8 mouse cellular contexts compared by ENCODE assay signal in the genomic region with DNA sequence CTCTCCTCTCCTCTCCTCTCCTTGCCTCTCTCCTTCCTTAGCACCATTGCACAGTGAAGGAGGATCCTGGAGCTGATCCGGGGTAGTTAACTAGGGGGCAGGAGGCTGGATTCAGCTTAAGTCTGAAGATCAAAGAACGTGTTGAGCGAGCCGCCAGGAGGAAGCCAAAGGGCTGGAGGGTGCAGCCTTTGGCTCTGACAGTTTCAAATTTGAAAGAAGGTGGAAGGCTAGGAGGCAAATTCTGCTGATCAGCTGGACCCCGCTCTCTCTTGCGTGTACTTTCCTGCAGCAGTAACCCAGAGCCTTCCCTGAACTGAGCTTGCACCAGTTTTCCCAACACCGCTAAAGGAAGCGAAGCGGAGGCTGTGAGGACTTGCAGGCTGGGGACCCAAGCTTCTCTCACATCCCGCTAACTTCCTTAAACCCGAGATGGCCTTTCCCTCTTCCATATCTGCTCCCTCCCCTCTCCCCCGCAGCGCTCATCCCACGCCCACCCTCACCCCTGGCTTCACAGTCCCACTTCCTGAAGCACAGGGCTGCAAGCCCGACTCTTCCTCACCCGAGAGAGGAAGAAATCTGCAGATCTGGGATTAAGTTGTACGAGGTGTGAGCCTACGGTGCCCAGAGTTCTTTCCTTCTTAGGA. TPM values are rescaled to one million over a fixed set of nuclear protein-coding genes. Genes with fewer than 3 reads are reported as not detected.
DNase-seq lines count a peak whose midpoint lies in the region; ATAC-seq and TF ChIP-seq lines count a peak whose summit lies in the region.
"Had no signal": no experiment of that assay in that cellular context is flagged by ENCODE, and none has a peak within 500 bp of the region (broad histone marks: within the 10 kb centered on the region; RNA-seq: fewer than 3 reads in every experiment).

No protein-coding gene starts in this region.

- WGBS in heart, embryonic 11.5 days (ENCODE audit: insufficient replicate concordance): 1% methylated on average over 18 of the region's 18 CpGs
- WGBS in liver, adult 2 months: 2% methylated on average over 18 of the region's 18 CpGs
- 2% methylated on average over 18 of the region's 18 CpGs for WGBS in cerebellum, adult 2 months

- H3K27me3 ChIP-seq in heart, embryonic 11.5 days (ENCODE audit: control insufficient read depth, insufficient read depth, low read length): peaks cover 38% of the 10 kb centered on the region
- H3K27me3 ChIP-seq in liver, adult 2 months (ENCODE audit: control insufficient read depth, insufficient read depth, low read length): peaks cover 22% of the 10 kb centered on the region; the same call in 1 of the 2 replicates
- peaks cover 8% of the 10 kb centered on the region; the same call in 1 of the 2 replicates for H3K27me3 ChIP-seq in cerebellum, adult 2 months (ENCODE audit: control insufficient read depth, insufficient read depth, low read length)

- H3K9ac ChIP-seq in heart, embryonic 11.5 days (ENCODE audit: low read depth, low read length): peak overlapping the region; percentile 6; the same call in 1 of the 2 replicates
- H3K9ac ChIP-seq in liver, adult 2 months (ENCODE audit: low read depth, low read length): no peak overlapping the region

- peak overlapping the region; percentile 12 for H3K27ac ChIP-seq in heart, embryonic 11.5 days (ENCODE audit: low read depth, low read length)
- H3K27ac ChIP-seq in liver, adult 2 months (replicated peaks; ENCODE audit: insufficient read depth, low read depth, low read length): 0 out of 2 replicates have a peak overlapping the region, but pooled peaks have one; percentile 19
- H3K27ac ChIP-seq in cerebellum, adult 2 months (ENCODE audit: insufficient read depth, low read length): no peak overlapping the region

- ATAC-seq in heart, embryonic 11.5 days (replicated peaks; ENCODE audit: insufficient number of reproducible peaks, low FRiP score, low TSS enrichment): no peak; the same call in 1 of the 2 replicates

- peak; percentile 22 for DNase-seq in urinary bladder, postnatal 14 days (ENCODE audit: low spot score)
- DNase-seq in urinary bladder, postnatal 36 days (ENCODE audit: low spot score in 2 of 2): no peak
- DNase-seq in liver, adult 2 months (ENCODE audit: extremely low read depth, low read depth, low spot score): no peak
- DNase-seq in thymus, postnatal 14 days: no peak
- DNase-seq in cerebellum, adult 2 months: no peak
- no peak for DNase-seq in thymus, postnatal 4 days
- DNase-seq: adrenal gland, postnatal 25 days had no signal

- H3K4me2 ChIP-seq in heart, embryonic 11.5 days: peak overlapping the region; percentile 73

- peak overlapping the region; percentile 37 for H3K4me3 ChIP-seq in heart, embryonic 11.5 days (ENCODE audit: low read depth, low read length)
- H3K4me3 ChIP-seq in liver, adult 2 months (ENCODE audit: insufficient read depth, low read depth, low read length): no peak overlapping the region
- no peak overlapping the region for H3K4me3 ChIP-seq in cerebellum, adult 2 months (replicated peaks; ENCODE audit: insufficient read depth, low read depth, low read length)

- H3K4me1 ChIP-seq in heart, embryonic 11.5 days (ENCODE audit: control insufficient read depth, insufficient read depth, low read length): peaks cover 7% of the 10 kb centered on the region; the same call in 1 of the 2 replicates
- no peaks in the 10 kb centered on the region for H3K4me1 ChIP-seq in liver, adult 2 months (ENCODE audit: control insufficient read depth, insufficient read depth, low read length)
- H3K4me1 ChIP-seq in cerebellum, adult 2 months (ENCODE audit: control insufficient read depth, insufficient read depth, low read length): no peaks in the 10 kb centered on the region

- no peaks in the 10 kb centered on the region for H3K79me2 ChIP-seq in liver, adult 2 months (ENCODE audit: control insufficient read depth, insufficient read depth, low read length)

- no peaks in the 10 kb centered on the region for H3K9me3 ChIP-seq in heart, embryonic 11.5 days (replicated peaks; ENCODE audit: control insufficient read depth, low read length)

- TF ChIP-seq POLR2A in liver, adult 2 months (IDR thresholded peaks at IDR 0.05; ENCODE audit: extremely low read depth, insufficient read depth, low read length): no peak
- TF ChIP-seq POLR2A in cerebellum, adult 2 months (IDR thresholded peaks at IDR 0.05; ENCODE audit: borderline replicate concordance, insufficient read depth, low read length): no peak

- TF ChIP-seq CTCF in liver, adult 2 months (IDR thresholded peaks at IDR 0.05; ENCODE audit: low read depth, low read length): no peak
- TF ChIP-seq CTCF in cerebellum, adult 2 months (IDR thresholded peaks at IDR 0.05; ENCODE audit: borderline replicate concordance, insufficient read depth, low read depth, low read length): no peak

- no peaks in the 10 kb centered on the region for H3K36me3 ChIP-seq in heart, embryonic 11.5 days (ENCODE audit: control insufficient read depth, insufficient read depth, low read length)
- H3K36me3 ChIP-seq in liver, adult 2 months (ENCODE audit: control insufficient read depth, insufficient read depth, low read length): no peaks in the 10 kb centered on the region

RNA-seq across cellular contexts. Expression of gene Tcf21, which starts 6.5 kb away (rescaled TPM):
- 81.8 and 84.8 TPM in 2 replicates for polyA plus RNA-seq in heart, embryonic 11.5 days (2014; fragmentation: Nextera tagmentation; extraction: Ambion mirVana)
- 2.7 and 4.7 TPM in 2 replicates for total RNA-seq in liver, adult 2 months (2014; rRNA removed)
- 11.6 and 13.6 TPM in 2 replicates for polyA plus RNA-seq in liver, adult 2 months (2012; rRNA removed)
- polyA plus RNA-seq in cerebellum, adult 2 months (2012; rRNA removed): 0.29 and 0.62 TPM in 2 replicates
